Mouse (Mus musculus) inflammation-experienced regulatory T-cells, adult 6 months (primary cell): ENCODE results near the gene Poll. TPM values are rescaled to one million over a fixed set of nuclear protein-coding genes. Genes with fewer than 3 reads are reported as not detected.

ENCODE experiments used
- ATAC-seq: one replicate; pipeline ENCODE4 v1.8.0; 2017
- polyA plus RNA-seq, 3 experiments: library from polyadenylated mRNA; unstranded; fragments of 100-300 nt; shearing (Covaris generic); gene quantifications; one replicate each; pipeline ENCODE4 v1.2.1; 2017

Poll gene
- polyA plus RNA-seq, 3 experiments from 2014 or later: 24.9 to 27.6 (median 25.5) TPM

GRCm38 (mm10) chr19:45535214-45535735 lies 25.1 kb downstream of the Poll start:
- no peak for ATAC-seq

GRCm38 (mm10) chr19:45533617-45534016 lies 26.7 kb downstream of the Poll start:
- ATAC-seq: no peak

GRCm38 (mm10) chr19:45531554-45531953 lies 28.8 kb downstream of the Poll start:
- ATAC-seq: no peak

- ATAC-seq: no peak
Measured at GRCm38 (mm10) chr19:45530200-45530995, 29.9 kb downstream of the Poll start.

GRCm38 (mm10) chr19:45529294-45529693 lies 31.0 kb downstream of the Poll start:
- no peak for ATAC-seq

- ATAC-seq: no peak
Measured at GRCm38 (mm10) chr19:45527931-45528534, 32.3 kb downstream of the Poll start.

- ATAC-seq: no peak
Measured at GRCm38 (mm10) chr19:45527382-45527781, 32.9 kb downstream of the Poll start.

- no peak for ATAC-seq
Measured at GRCm38 (mm10) chr19:45516264-45516663, 44.1 kb downstream of the Poll start.

GRCm38 (mm10) chr19:45515341-45515740 lies 45.0 kb downstream of the Poll start:
- no peak for ATAC-seq

- no peak for ATAC-seq
Measured at GRCm38 (mm10) chr19:45511406-45511805, 48.9 kb downstream of the Poll start.

GRCm38 (mm10) chr19:45510680-45511079 lies 49.7 kb downstream of the Poll start:
- ATAC-seq: no peak

- ATAC-seq: no peak
Measured at GRCm38 (mm10) chr19:45507531-45507930, 52.8 kb downstream of the Poll start.

GRCm38 (mm10) chr19:45505446-45505845 lies 54.9 kb downstream of the Poll start:
- ATAC-seq: no peak

Other genes starting within 250 kb of the Poll start
- 10 to 100 TPM; 25.7 to 36.4 (median 32.8) TPM for gene Btrc, start 196.8 kb downstream of the Poll start, polyA plus RNA-seq
- gene Gm17018, start 84 bp upstream of the Poll start, polyA plus RNA-seq: 10 to 100 TPM; 58.9 to 75.9 (median 69.8) TPM
- gene Fbxw4, start 99.8 kb upstream of the Poll start, polyA plus RNA-seq: 10 to 100 TPM in 2 of 3 experiments, 1 to 10 TPM in 1; 6.0 to 14.9 (median 14.4) TPM
- not detected for gene Fgf8, start 182.4 kb upstream of the Poll start, polyA plus RNA-seq
- 10 to 100 TPM; 12.9 to 73.1 (median 57.3) TPM for gene Npm3, start 189.1 kb upstream of the Poll start, polyA plus RNA-seq
- 100 to 1,000 TPM; 124 to 242 (median 205) TPM for gene Mgea5, start 223.3 kb upstream of the Poll start, polyA plus RNA-seq